Mouse (Mus musculus): ENCODE results near the gene Kmt2d. TPM values are rescaled to one million over a fixed set of nuclear protein-coding genes. Genes with fewer than 3 reads are reported as not detected.

Kmt2d gene
- polyA plus RNA-seq, 1 experiment from 2014 or later: 13.7 TPM

- no peaks in the 10 kb centered on the region for H3K9me3 ChIP-seq (replicated peaks)
- H3K4me2 ChIP-seq: no peak overlapping the region
- H3K36me3 ChIP-seq (ENCODE audit: poor library complexity, severe bottlenecking): peaks cover 67% of the 10 kb centered on the region
- no peak overlapping the region for H3K9ac ChIP-seq
- WGBS: 95% methylated on average over 6 of the region's 6 CpGs
- no peak for ATAC-seq
- H3K4me3 ChIP-seq: no peak overlapping the region
- H3K4me1 ChIP-seq: peaks cover 31% of the 10 kb centered on the region
- no peaks in the 10 kb centered on the region for H3K27me3 ChIP-seq
- H3K27ac ChIP-seq: no peak overlapping the region
These were observed 6.1 kb downstream of the Kmt2d start for GRCm38 (mm10) chr15:98864951-98865350.

GRCm38 (mm10) chr15:98863451-98863958, 7.5 kb downstream of the Kmt2d start:
- no peak overlapping the region for H3K4me2 ChIP-seq
- ATAC-seq: no peak
- no peaks in the 10 kb centered on the region for H3K9me3 ChIP-seq (replicated peaks)
- peaks cover 17% of the 10 kb centered on the region for H3K4me1 ChIP-seq
- no peak overlapping the region for H3K4me3 ChIP-seq
- WGBS: 90% methylated on average over 12 of the region's 12 CpGs
- no peaks in the 10 kb centered on the region for H3K27me3 ChIP-seq
- no peak overlapping the region for H3K27ac ChIP-seq
- H3K9ac ChIP-seq: no peak overlapping the region
- H3K36me3 ChIP-seq (ENCODE audit: poor library complexity, severe bottlenecking): peaks cover 82% of the 10 kb centered on the region

- 89% methylated on average over 21 of the region's 21 CpGs for WGBS
- H3K4me3 ChIP-seq: no peak overlapping the region
- H3K9me3 ChIP-seq (replicated peaks): no peaks in the 10 kb centered on the region
- ATAC-seq: no peak
- H3K9ac ChIP-seq: no peak overlapping the region
- no peaks in the 10 kb centered on the region for H3K27me3 ChIP-seq
- peaks cover under 1% of the 10 kb centered on the region; the same call in 1 of the 2 replicates for H3K4me1 ChIP-seq
- peaks cover 98% of the 10 kb centered on the region for H3K36me3 ChIP-seq (ENCODE audit: poor library complexity, severe bottlenecking)
- H3K4me2 ChIP-seq: no peak overlapping the region
- H3K27ac ChIP-seq: no peak overlapping the region
These were observed 9.1 kb downstream of the Kmt2d start for GRCm38 (mm10) chr15:98861701-98862410.

- Histone ChIP-seq H3K27me3 (no peaks in the 10 kb centered on the region), H3K4me3 (no peak overlapping the region), H3K4me1 (no peaks in the 10 kb centered on the region), H3K4me2 (no peak overlapping the region), H3K9me3 (replicated peaks) (no peaks in the 10 kb centered on the region), H3K36me3 (ENCODE audit: poor library complexity, severe bottlenecking) (peaks cover 100% of the 10 kb centered on the region), H3K9ac (no peak overlapping the region), H3K27ac (no peak overlapping the region)
- WGBS: 94% methylated on average over 18 of the region's 18 CpGs
- ATAC-seq: no peak
These were observed 10.1 kb downstream of the Kmt2d start for GRCm38 (mm10) chr15:98860921-98861320.

GRCm38 (mm10) chr15:98859319-98860043, 11.5 kb downstream of the Kmt2d start:
- no peaks in the 10 kb centered on the region for H3K9me3 ChIP-seq (replicated peaks)
- no peak overlapping the region for H3K4me3 ChIP-seq
- no peaks in the 10 kb centered on the region for H3K27me3 ChIP-seq
- H3K36me3 ChIP-seq (ENCODE audit: poor library complexity, severe bottlenecking): peaks cover 100% of the 10 kb centered on the region
- no peaks in the 10 kb centered on the region for H3K4me1 ChIP-seq
- H3K27ac ChIP-seq: no peak overlapping the region
- no peak overlapping the region for H3K9ac ChIP-seq
- no peak for ATAC-seq
- no peak overlapping the region for H3K4me2 ChIP-seq
- WGBS: 87% methylated on average over 9 of the region's 9 CpGs

- no peak for ATAC-seq
- Histone ChIP-seq H3K9ac (no peak overlapping the region), H3K27ac (no peak overlapping the region), H3K4me2 (no peak overlapping the region), H3K9me3 (replicated peaks) (no peaks in the 10 kb centered on the region), H3K4me1 (no peaks in the 10 kb centered on the region), H3K4me3 (no peak overlapping the region), H3K27me3 (no peaks in the 10 kb centered on the region), H3K36me3 (ENCODE audit: poor library complexity, severe bottlenecking) (peaks cover 100% of the 10 kb centered on the region)
- 94% methylated on average over 16 of the region's 16 CpGs for WGBS
These were observed 16.8 kb downstream of the Kmt2d start for GRCm38 (mm10) chr15:98854214-98854613.

- WGBS: 93% methylated on average over 28 of the region's 28 CpGs
- no peak overlapping the region for H3K9ac ChIP-seq
- H3K4me2 ChIP-seq: no peak overlapping the region
- H3K36me3 ChIP-seq (ENCODE audit: poor library complexity, severe bottlenecking): peaks cover 100% of the 10 kb centered on the region
- H3K4me3 ChIP-seq: no peak overlapping the region
- ATAC-seq: no peak
- no peak overlapping the region for H3K27ac ChIP-seq
- H3K27me3 ChIP-seq: no peaks in the 10 kb centered on the region
- H3K4me1 ChIP-seq: no peaks in the 10 kb centered on the region
- H3K9me3 ChIP-seq (replicated peaks): no peaks in the 10 kb centered on the region
These were observed 17.7 kb downstream of the Kmt2d start for GRCm38 (mm10) chr15:98853161-98853937.

- Histone ChIP-seq H3K4me3 (no peak overlapping the region), H3K27ac (no peak overlapping the region), H3K4me1 (no peaks in the 10 kb centered on the region), H3K9ac (no peak overlapping the region), H3K36me3 (ENCODE audit: poor library complexity, severe bottlenecking) (peaks cover 100% of the 10 kb centered on the region), H3K27me3 (no peaks in the 10 kb centered on the region), H3K9me3 (replicated peaks) (no peaks in the 10 kb centered on the region), H3K4me2 (no peak overlapping the region)
- no peak for ATAC-seq
- 83% methylated on average over 9 of the region's 9 CpGs for WGBS
These were observed 18.3 kb downstream of the Kmt2d start for GRCm38 (mm10) chr15:98852733-98853132.

GRCm38 (mm10) chr15:98852071-98852470, 18.9 kb downstream of the Kmt2d start:
- no peak overlapping the region for H3K4me3 ChIP-seq
- no peak overlapping the region for H3K4me2 ChIP-seq
- H3K9me3 ChIP-seq (replicated peaks): no peaks in the 10 kb centered on the region
- 96% methylated on average over 9 of the region's 9 CpGs for WGBS
- no peak overlapping the region for H3K27ac ChIP-seq
- no peak overlapping the region for H3K9ac ChIP-seq
- H3K4me1 ChIP-seq: no peaks in the 10 kb centered on the region
- no peaks in the 10 kb centered on the region for H3K27me3 ChIP-seq
- ATAC-seq: no peak
- peaks cover 100% of the 10 kb centered on the region for H3K36me3 ChIP-seq (ENCODE audit: poor library complexity, severe bottlenecking)

- no peaks in the 10 kb centered on the region for H3K27me3 ChIP-seq
- H3K9me3 ChIP-seq (replicated peaks): no peaks in the 10 kb centered on the region
- peaks cover 100% of the 10 kb centered on the region for H3K36me3 ChIP-seq (ENCODE audit: poor library complexity, severe bottlenecking)
- no peak overlapping the region for H3K4me3 ChIP-seq
- no peaks in the 10 kb centered on the region for H3K4me1 ChIP-seq
- no peak overlapping the region for H3K4me2 ChIP-seq
- H3K27ac ChIP-seq: no peak overlapping the region
- WGBS: 91% methylated on average over 21 of the region's 21 CpGs
- no peak for ATAC-seq
- H3K9ac ChIP-seq: no peak overlapping the region
These were observed 19.7 kb downstream of the Kmt2d start for GRCm38 (mm10) chr15:98851229-98851818.

GRCm38 (mm10) chr15:98850668-98851067, 20.3 kb downstream of the Kmt2d start:
- Histone ChIP-seq H3K27me3 (no peaks in the 10 kb centered on the region), H3K4me3 (no peak overlapping the region), H3K27ac (no peak overlapping the region), H3K9me3 (replicated peaks) (no peaks in the 10 kb centered on the region), H3K36me3 (ENCODE audit: poor library complexity, severe bottlenecking) (peaks cover 100% of the 10 kb centered on the region), H3K4me2 (no peak overlapping the region), H3K9ac (no peak overlapping the region), H3K4me1 (no peaks in the 10 kb centered on the region)
- 91% methylated on average over 14 of the region's 14 CpGs for WGBS
- no peak for ATAC-seq

Measured in forebrain, embryonic 13.5 days (tissue).